ENCODE assay signal across 10 mouse cellular contexts in the genomic region with DNA sequence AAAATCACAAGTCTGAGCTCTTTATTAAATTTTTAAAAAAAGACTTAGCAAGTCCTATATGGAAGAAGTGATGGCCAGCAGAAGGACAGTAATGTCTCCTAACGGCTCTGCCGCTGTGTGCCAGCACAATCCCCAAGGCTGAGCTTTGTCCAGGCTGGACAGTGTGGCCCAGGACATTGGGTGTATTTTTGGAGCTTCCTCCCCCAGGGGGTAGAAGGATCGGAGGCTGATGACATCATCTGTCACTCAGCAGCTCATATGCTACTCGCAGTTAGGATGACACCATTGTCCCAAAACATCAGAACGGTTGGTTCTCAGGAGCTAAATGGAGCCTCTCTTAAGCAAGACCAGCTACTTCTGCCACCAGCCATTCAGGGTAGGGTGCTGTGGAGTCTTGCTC.
A peak's percentile ranks its signal among the peaks of the same experiment; 100 is the strongest.
DNase-seq lines count a peak whose midpoint lies in the region; ATAC-seq and TF ChIP-seq lines count a peak whose summit lies in the region.
"Had no signal": no experiment of that assay in that cellular context is flagged by ENCODE, and none has a peak within 500 bp of the region (broad histone marks: within the 10 kb centered on the region; RNA-seq: fewer than 3 reads in every experiment).

No protein-coding gene starts in this region.

- H3K79me2 ChIP-seq in liver, adult 2 months (ENCODE audit: control insufficient read depth, insufficient read depth, low read length), result no peaks in the 10 kb centered on the region

- H3K27ac ChIP-seq in forebrain, postnatal 0 days (ENCODE audit: low read depth, low read length), result 0 out of 2 replicates have a peak overlapping the region, but pooled peaks have one; percentile 45
- H3K27ac ChIP-seq in forebrain, embryonic 13.5 days, result no peak overlapping the region
- peak overlapping the region; percentile 31; the same call in 1 of the 2 replicates for H3K27ac ChIP-seq in liver, adult 2 months (replicated peaks; ENCODE audit: insufficient read depth, low read depth, low read length)
- H3K27ac ChIP-seq in liver, embryonic 11.5 days (ENCODE audit: low read depth, low read length), result no peak overlapping the region
- peak overlapping the region; percentile 41 for H3K27ac ChIP-seq in heart, embryonic 11.5 days (ENCODE audit: low read depth, low read length)
- no peak overlapping the region for H3K27ac ChIP-seq in embryonic facial prominence, embryonic 10.5 days (replicated peaks)
- H3K27ac ChIP-seq: hindbrain, embryonic 12.5 days; neural tube, embryonic 12.5 days had no signal

- H3K27me3 ChIP-seq in forebrain, postnatal 0 days (ENCODE audit: insufficient read depth, low read length), result no peaks in the 10 kb centered on the region
- H3K27me3 ChIP-seq in forebrain, embryonic 13.5 days, result peaks cover 16% of the 10 kb centered on the region; the same call in 1 of the 2 replicates
- no peaks in the 10 kb centered on the region for H3K27me3 ChIP-seq in liver, adult 2 months (ENCODE audit: control insufficient read depth, insufficient read depth, low read length)
- H3K27me3 ChIP-seq in liver, embryonic 11.5 days (replicated peaks; ENCODE audit: control insufficient read depth, insufficient read depth, low read length), result no peaks in the 10 kb centered on the region
- H3K27me3 ChIP-seq in heart, embryonic 11.5 days (ENCODE audit: control insufficient read depth, insufficient read depth, low read length), result no peaks in the 10 kb centered on the region
- peaks cover 21% of the 10 kb centered on the region for H3K27me3 ChIP-seq in embryonic facial prominence, embryonic 10.5 days (replicated peaks; ENCODE audit: low read depth, poor library complexity, severe bottlenecking)
- H3K27me3 ChIP-seq: neural tube, embryonic 12.5 days had no signal

- TF ChIP-seq CTCF in forebrain, postnatal 0 days (IDR thresholded peaks at IDR 0.05; ENCODE audit: low read depth), result no peak
- no peak for TF ChIP-seq CTCF in liver, adult 2 months (IDR thresholded peaks at IDR 0.05; ENCODE audit: low read depth, low read length)

- no peaks in the 10 kb centered on the region for H3K36me3 ChIP-seq in forebrain, postnatal 0 days (ENCODE audit: insufficient read depth)
- H3K36me3 ChIP-seq in forebrain, embryonic 13.5 days (ENCODE audit: poor library complexity, severe bottlenecking), result no peaks in the 10 kb centered on the region
- H3K36me3 ChIP-seq in liver, adult 2 months (ENCODE audit: control insufficient read depth, insufficient read depth, low read length), result no peaks in the 10 kb centered on the region
- H3K36me3 ChIP-seq in liver, embryonic 11.5 days (ENCODE audit: control insufficient read depth, insufficient read depth, low read length), result no peaks in the 10 kb centered on the region
- H3K36me3 ChIP-seq in heart, embryonic 11.5 days (ENCODE audit: control insufficient read depth, insufficient read depth, low read length), result no peaks in the 10 kb centered on the region
- no peaks in the 10 kb centered on the region for H3K36me3 ChIP-seq in embryonic facial prominence, embryonic 10.5 days (replicated peaks)
- H3K36me3 ChIP-seq: hindbrain, embryonic 12.5 days; neural tube, embryonic 12.5 days had no signal

- no peak overlapping the region for H3K4me2 ChIP-seq in forebrain, postnatal 0 days (ENCODE audit: low read depth)
- H3K4me2 ChIP-seq in forebrain, embryonic 13.5 days, result no peak overlapping the region
- H3K4me2 ChIP-seq in liver, embryonic 11.5 days, result no peak overlapping the region
- peak overlapping the region; percentile 16; the same call in 1 of the 2 replicates for H3K4me2 ChIP-seq in heart, embryonic 11.5 days
- H3K4me2 ChIP-seq: hindbrain, embryonic 12.5 days; neural tube, embryonic 12.5 days had no signal

- no peak for ATAC-seq in forebrain, postnatal 0 days
- ATAC-seq in forebrain, embryonic 13.5 days, result no peak
- no peak for ATAC-seq in liver, embryonic 11.5 days (replicated peaks; ENCODE audit: low FRiP score)
- ATAC-seq in heart, embryonic 11.5 days (replicated peaks; ENCODE audit: insufficient number of reproducible peaks, low FRiP score, low TSS enrichment), result no peak

- no peak overlapping the region for H3K9ac ChIP-seq in forebrain, postnatal 0 days
- H3K9ac ChIP-seq in forebrain, embryonic 13.5 days, result no peak overlapping the region
- H3K9ac ChIP-seq in liver, adult 2 months (ENCODE audit: low read depth, low read length), result no peak overlapping the region
- H3K9ac ChIP-seq in liver, embryonic 11.5 days (ENCODE audit: low read depth, low read length), result no peak overlapping the region
- no peak overlapping the region for H3K9ac ChIP-seq in heart, embryonic 11.5 days (ENCODE audit: low read depth, low read length)
- H3K9ac ChIP-seq: hindbrain, embryonic 12.5 days; neural tube, embryonic 12.5 days had no signal

- peaks cover 17% of the 10 kb centered on the region for H3K4me1 ChIP-seq in forebrain, postnatal 0 days (ENCODE audit: insufficient read depth)
- peaks cover 34% of the 10 kb centered on the region for H3K4me1 ChIP-seq in forebrain, embryonic 13.5 days
- H3K4me1 ChIP-seq in liver, adult 2 months (ENCODE audit: control insufficient read depth, insufficient read depth, low read length), result peaks cover 6% of the 10 kb centered on the region; the same call in 1 of the 2 replicates
- H3K4me1 ChIP-seq in liver, embryonic 11.5 days (replicated peaks; ENCODE audit: control insufficient read depth, insufficient read depth, low read length), result peaks cover 29% of the 10 kb centered on the region
- peaks cover 48% of the 10 kb centered on the region for H3K4me1 ChIP-seq in heart, embryonic 11.5 days (ENCODE audit: control insufficient read depth, insufficient read depth, low read length)
- H3K4me1 ChIP-seq in embryonic facial prominence, embryonic 10.5 days, result peaks cover 67% of the 10 kb centered on the region

- 68% methylated on average over 5 of the region's 5 CpGs for WGBS in forebrain, postnatal 0 days
- WGBS in forebrain, embryonic 13.5 days, result 79% methylated on average over 5 of the region's 5 CpGs
- WGBS in liver, adult 2 months, result 71% methylated on average over 5 of the region's 5 CpGs
- 62% methylated on average over 5 of the region's 5 CpGs for WGBS in liver, embryonic 11.5 days
- WGBS in heart, embryonic 11.5 days (ENCODE audit: insufficient replicate concordance), result 36% methylated on average over 5 of the region's 5 CpGs
- WGBS in embryonic facial prominence, embryonic 10.5 days, result 67% methylated on average over 5 of the region's 5 CpGs

- H3K4me3 ChIP-seq in forebrain, postnatal 0 days (ENCODE audit: low read depth, low read length), result no peak overlapping the region
- H3K4me3 ChIP-seq in forebrain, embryonic 13.5 days, result no peak overlapping the region
- H3K4me3 ChIP-seq in liver, adult 2 months (ENCODE audit: insufficient read depth, low read depth, low read length), result no peak overlapping the region
- H3K4me3 ChIP-seq in liver, embryonic 11.5 days (ENCODE audit: low read depth, low read length), result no peak overlapping the region
- H3K4me3 ChIP-seq in heart, embryonic 11.5 days (ENCODE audit: low read depth, low read length), result no peak overlapping the region
- H3K4me3 ChIP-seq in embryonic facial prominence, embryonic 10.5 days, result no peak overlapping the region
- H3K4me3 ChIP-seq: hindbrain, embryonic 12.5 days; neural tube, embryonic 12.5 days had no signal

- no peaks in the 10 kb centered on the region for H3K9me3 ChIP-seq in forebrain, postnatal 0 days (ENCODE audit: low read length)
- H3K9me3 ChIP-seq in forebrain, embryonic 13.5 days (replicated peaks), result no peaks in the 10 kb centered on the region
- no peaks in the 10 kb centered on the region for H3K9me3 ChIP-seq in liver, embryonic 11.5 days (ENCODE audit: control insufficient read depth, low read length)
- no peaks in the 10 kb centered on the region for H3K9me3 ChIP-seq in heart, embryonic 11.5 days (replicated peaks; ENCODE audit: control insufficient read depth, low read length)
- no peaks in the 10 kb centered on the region for H3K9me3 ChIP-seq in embryonic facial prominence, embryonic 10.5 days
- H3K9me3 ChIP-seq: hindbrain, embryonic 12.5 days; neural tube, embryonic 12.5 days had no signal

- no peak for TF ChIP-seq POLR2A in liver, adult 2 months (IDR thresholded peaks at IDR 0.05; ENCODE audit: extremely low read depth, insufficient read depth, low read length)

- DNase-seq in forebrain, postnatal 0 days, result no peak
- no peak for DNase-seq in liver, adult 2 months (ENCODE audit: extremely low read depth, low read depth, low spot score)
- DNase-seq in liver, embryonic 11.5 days (ENCODE audit: low spot score), result no peak
- DNase-seq in brain, adult 2 months (ENCODE audit: low read depth, low spot score), result peak; percentile 79
- no peak for DNase-seq in embryonic facial prominence, embryonic 10.5 days (ENCODE audit: low spot score)
- DNase-seq in kidney, adult 8-10 months, result no peak

Comparison
In these comparisons a context has a peak if more than half of its experiments do, and no peak if none do; other contexts are left out.
1. H3K27ac ChIP-seq: peak in forebrain, postnatal 0 days (single experiment), liver, adult 2 months (single experiment) and heart, embryonic 11.5 days (single experiment); none in forebrain, embryonic 13.5 days (single experiment), liver, embryonic 11.5 days (single experiment) and embryonic facial prominence, embryonic 10.5 days (single experiment).